Mouse (Mus musculus): Measurements from ENCODE around the gene Smoc1. TPM values are rescaled to one million over a fixed set of nuclear protein-coding genes. Genes with fewer than 3 reads are reported as not detected.
A peak's percentile ranks its signal among the peaks of the same experiment; 100 is the strongest.

Smoc1 gene
- polyA plus RNA-seq, 1 experiment from 2014 or later = 19.0 TPM

- Histone ChIP-seq H3K4me3 (ENCODE audit: low read depth, low read length) (no peak overlapping the region), H3K36me3 (ENCODE audit: control insufficient read depth, insufficient read depth, low read length) (no peaks in the 10 kb centered on the region), H3K9me3 (ENCODE audit: control insufficient read depth, low read length) (no peaks in the 10 kb centered on the region), H3K27me3 (ENCODE audit: control insufficient read depth, insufficient read depth, low read length) (peaks cover 14% of the 10 kb centered on the region), H3K4me2 (no peak overlapping the region), H3K27ac (ENCODE audit: low read depth, low read length) (no peak overlapping the region), H3K4me1 (ENCODE audit: control insufficient read depth, insufficient read depth, low read length) (peaks cover 21% of the 10 kb centered on the region), H3K9ac (ENCODE audit: low read length) (no peak overlapping the region)
- WGBS = 79% methylated on average over 3 of the region's 3 CpGs
- DNase-seq (ENCODE audit: low spot score, missing footprints) = no peak
- no peak for ATAC-seq (ENCODE audit: low FRiP score)
These were observed 115.6 kb downstream of the Smoc1 start for GRCm38 (mm10) chr12:81142231-81142630.

- Histone ChIP-seq H3K9ac (ENCODE audit: low read length) (no peak overlapping the region), H3K4me3 (ENCODE audit: low read depth, low read length) (no peak overlapping the region), H3K4me1 (ENCODE audit: control insufficient read depth, insufficient read depth, low read length) (peaks cover 21% of the 10 kb centered on the region), H3K27ac (ENCODE audit: low read depth, low read length) (no peak overlapping the region), H3K27me3 (ENCODE audit: control insufficient read depth, insufficient read depth, low read length) (peaks cover 16% of the 10 kb centered on the region), H3K4me2 (no peak overlapping the region), H3K36me3 (ENCODE audit: control insufficient read depth, insufficient read depth, low read length) (no peaks in the 10 kb centered on the region), H3K9me3 (ENCODE audit: control insufficient read depth, low read length) (no peaks in the 10 kb centered on the region)
- no peak for ATAC-seq (ENCODE audit: low FRiP score)
- DNase-seq (ENCODE audit: low spot score, missing footprints) = no peak
- 37% methylated on average over 10 of the region's 10 CpGs for WGBS
These were observed 117.6 kb downstream of the Smoc1 start for GRCm38 (mm10) chr12:81144201-81144600.

GRCm38 (mm10) chr12:81146417-81147180, 120.0 kb downstream of the Smoc1 start:
- Histone ChIP-seq H3K9ac (ENCODE audit: low read length) (no peak overlapping the region), H3K36me3 (ENCODE audit: control insufficient read depth, insufficient read depth, low read length) (no peaks in the 10 kb centered on the region), H3K4me2 (no peak overlapping the region), H3K27ac (ENCODE audit: low read depth, low read length) (peak overlapping the region; percentile 54), H3K9me3 (ENCODE audit: control insufficient read depth, low read length) (no peaks in the 10 kb centered on the region), H3K27me3 (ENCODE audit: control insufficient read depth, insufficient read depth, low read length) (peaks cover 14% of the 10 kb centered on the region), H3K4me3 (ENCODE audit: low read depth, low read length) (no peak overlapping the region), H3K4me1 (ENCODE audit: control insufficient read depth, insufficient read depth, low read length) (peaks cover 13% of the 10 kb centered on the region)
- WGBS = 16% methylated on average over 10 of the region's 10 CpGs
- ATAC-seq (ENCODE audit: low FRiP score) (peak; percentile 91), DNase-seq (ENCODE audit: low spot score, missing footprints) (peak; percentile 88)

GRCm38 (mm10) chr12:81147956-81148355, 121.3 kb downstream of the Smoc1 start:
- Histone ChIP-seq H3K36me3 (ENCODE audit: control insufficient read depth, insufficient read depth, low read length) (no peaks in the 10 kb centered on the region), H3K4me2 (no peak overlapping the region), H3K27ac (ENCODE audit: low read depth, low read length) (no peak overlapping the region), H3K9me3 (ENCODE audit: control insufficient read depth, low read length) (no peaks in the 10 kb centered on the region), H3K9ac (ENCODE audit: low read length) (no peak overlapping the region), H3K4me1 (ENCODE audit: control insufficient read depth, insufficient read depth, low read length) (peaks cover 13% of the 10 kb centered on the region), H3K27me3 (ENCODE audit: control insufficient read depth, insufficient read depth, low read length) (peaks cover 6% of the 10 kb centered on the region; the same call in 1 of the 2 replicates), H3K4me3 (ENCODE audit: low read depth, low read length) (no peak overlapping the region)
- ATAC-seq (ENCODE audit: low FRiP score) = no peak
- no peak for DNase-seq (ENCODE audit: low spot score, missing footprints)
- 91% methylated on average over 6 of the region's 6 CpGs for WGBS

- H3K27me3 ChIP-seq (ENCODE audit: control insufficient read depth, insufficient read depth, low read length) = peaks cover 2% of the 10 kb centered on the region; the same call in 1 of the 2 replicates
- H3K9me3 ChIP-seq (ENCODE audit: control insufficient read depth, low read length) = no peaks in the 10 kb centered on the region
- DNase-seq (ENCODE audit: low spot score, missing footprints) (no peak), ATAC-seq (ENCODE audit: low FRiP score) (no peak)
- no peak overlapping the region for H3K4me3 ChIP-seq (ENCODE audit: low read depth, low read length)
- H3K27ac ChIP-seq (ENCODE audit: low read depth, low read length) = no peak overlapping the region
- 88% methylated on average over 5 of the region's 5 CpGs for WGBS
- H3K9ac ChIP-seq (ENCODE audit: low read length) = no peak overlapping the region
- H3K4me2 ChIP-seq = no peak overlapping the region
- H3K36me3 ChIP-seq (ENCODE audit: control insufficient read depth, insufficient read depth, low read length) = no peaks in the 10 kb centered on the region
- H3K4me1 ChIP-seq (ENCODE audit: control insufficient read depth, insufficient read depth, low read length) = peaks cover 7% of the 10 kb centered on the region; the same call in 1 of the 2 replicates
These were observed 124.3 kb downstream of the Smoc1 start for GRCm38 (mm10) chr12:81150917-81151316.

- no peaks in the 10 kb centered on the region for H3K9me3 ChIP-seq (ENCODE audit: control insufficient read depth, low read length)
- no peaks in the 10 kb centered on the region for H3K4me1 ChIP-seq (ENCODE audit: control insufficient read depth, insufficient read depth, low read length)
- no peak overlapping the region for H3K9ac ChIP-seq (ENCODE audit: low read length)
- DNase-seq (ENCODE audit: low spot score, missing footprints) = no peak
- WGBS = 69% methylated on average over 2 of the region's 2 CpGs
- H3K27ac ChIP-seq (ENCODE audit: low read depth, low read length) = no peak overlapping the region
- H3K27me3 ChIP-seq (ENCODE audit: control insufficient read depth, insufficient read depth, low read length) = peaks cover 2% of the 10 kb centered on the region; the same call in 1 of the 2 replicates
- no peak for ATAC-seq (ENCODE audit: low FRiP score)
- H3K4me3 ChIP-seq (ENCODE audit: low read depth, low read length) = no peak overlapping the region
- no peaks in the 10 kb centered on the region for H3K36me3 ChIP-seq (ENCODE audit: control insufficient read depth, insufficient read depth, low read length)
- no peak overlapping the region for H3K4me2 ChIP-seq
These were observed 125.5 kb downstream of the Smoc1 start for GRCm38 (mm10) chr12:81152082-81152481.

GRCm38 (mm10) chr12:81155675-81156074, 129.1 kb downstream of the Smoc1 start:
- Histone ChIP-seq H3K27ac (ENCODE audit: low read depth, low read length) (no peak overlapping the region), H3K4me3 (ENCODE audit: low read depth, low read length) (no peak overlapping the region), H3K27me3 (ENCODE audit: control insufficient read depth, insufficient read depth, low read length) (no peaks in the 10 kb centered on the region; the same call in 1 of the 2 replicates), H3K4me1 (ENCODE audit: control insufficient read depth, insufficient read depth, low read length) (no peaks in the 10 kb centered on the region), H3K36me3 (ENCODE audit: control insufficient read depth, insufficient read depth, low read length) (no peaks in the 10 kb centered on the region), H3K4me2 (no peak overlapping the region), H3K9ac (ENCODE audit: low read length) (no peak overlapping the region), H3K9me3 (ENCODE audit: control insufficient read depth, low read length) (no peaks in the 10 kb centered on the region)
- ATAC-seq (ENCODE audit: low FRiP score) = no peak
- 88% methylated on average over 6 of the region's 6 CpGs for WGBS
- no peak for DNase-seq (ENCODE audit: low spot score, missing footprints)

GRCm38 (mm10) chr12:81156841-81157240, 130.2 kb downstream of the Smoc1 start:
- H3K27ac ChIP-seq (ENCODE audit: low read depth, low read length) = no peak overlapping the region
- no peaks in the 10 kb centered on the region for H3K36me3 ChIP-seq (ENCODE audit: control insufficient read depth, insufficient read depth, low read length)
- ATAC-seq (ENCODE audit: low FRiP score) (no peak), DNase-seq (ENCODE audit: low spot score, missing footprints) (no peak)
- WGBS = 90% methylated on average over 8 of the region's 8 CpGs
- no peak overlapping the region for H3K4me3 ChIP-seq (ENCODE audit: low read depth, low read length)
- H3K9ac ChIP-seq (ENCODE audit: low read length) = no peak overlapping the region
- no peaks in the 10 kb centered on the region for H3K9me3 ChIP-seq (ENCODE audit: control insufficient read depth, low read length)
- H3K27me3 ChIP-seq (ENCODE audit: control insufficient read depth, insufficient read depth, low read length) = no peaks in the 10 kb centered on the region; the same call in 1 of the 2 replicates
- no peaks in the 10 kb centered on the region for H3K4me1 ChIP-seq (ENCODE audit: control insufficient read depth, insufficient read depth, low read length)
- no peak overlapping the region for H3K4me2 ChIP-seq

- 80% methylated on average over 2 of the region's 2 CpGs for WGBS
- DNase-seq (ENCODE audit: low spot score, missing footprints) = no peak
These were observed 133.3 kb downstream of the Smoc1 start for GRCm38 (mm10) chr12:81159947-81160346.

More at GRCm38 (mm10) chr12:81159947-81160346, 133.3 kb downstream of the Smoc1 start:
- Histone ChIP-seq H3K27ac (ENCODE audit: low read depth, low read length) (no peak overlapping the region), H3K4me1 (ENCODE audit: control insufficient read depth, insufficient read depth, low read length) (no peaks in the 10 kb centered on the region), H3K9me3 (ENCODE audit: control insufficient read depth, low read length) (no peaks in the 10 kb centered on the region), H3K9ac (ENCODE audit: low read length) (no peak overlapping the region), H3K36me3 (ENCODE audit: control insufficient read depth, insufficient read depth, low read length) (no peaks in the 10 kb centered on the region), H3K4me2 (no peak overlapping the region), H3K27me3 (ENCODE audit: control insufficient read depth, insufficient read depth, low read length) (no peaks in the 10 kb centered on the region; the same call in 1 of the 2 replicates), H3K4me3 (ENCODE audit: low read depth, low read length) (no peak overlapping the region)
- ATAC-seq (ENCODE audit: low FRiP score) = no peak

Data from midbrain, embryonic 11.5 days (tissue).